Mouse (Mus musculus): Measurements from ENCODE around the gene Srgap3. TPM values are rescaled to one million over a fixed set of nuclear protein-coding genes. Genes with fewer than 3 reads are reported as not detected.
A peak's percentile ranks its signal among the peaks of the same experiment; 100 is the strongest.

Srgap3 gene
- polyA plus RNA-seq, 2 experiments, result 8.4 to 14.3 TPM

DNA sequence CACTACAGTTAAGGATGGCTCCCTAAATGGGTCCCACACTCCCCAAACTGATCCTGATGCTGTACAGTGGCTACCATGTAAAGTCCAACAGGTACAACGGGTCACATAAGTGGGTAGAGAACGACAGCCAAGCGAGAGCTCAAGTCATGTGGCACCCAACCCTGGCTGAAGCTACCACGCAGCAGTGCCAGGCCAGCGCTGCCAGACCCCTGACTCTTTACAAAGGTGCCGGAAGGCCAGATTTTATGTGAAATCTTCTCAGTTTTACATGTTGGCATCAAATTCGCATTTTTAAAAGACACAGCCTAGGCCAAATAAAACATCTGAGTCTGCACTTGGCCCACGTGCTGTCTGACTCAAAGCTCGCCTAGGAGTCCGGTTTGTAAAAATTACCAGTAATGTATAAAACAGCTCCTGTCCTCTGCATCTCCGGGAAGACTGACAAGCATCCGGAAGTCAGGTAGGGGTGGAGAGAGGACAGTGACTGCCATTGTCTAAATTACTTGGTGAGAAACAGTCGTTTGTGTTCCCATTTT lies 22.4 kb downstream of the Srgap3 start:
- no peak for TF ChIP-seq POLR2A (IDR thresholded peaks at IDR 0.05; ENCODE audit: borderline replicate concordance, extremely low read depth, insufficient read depth, insufficient read length)

DNA sequence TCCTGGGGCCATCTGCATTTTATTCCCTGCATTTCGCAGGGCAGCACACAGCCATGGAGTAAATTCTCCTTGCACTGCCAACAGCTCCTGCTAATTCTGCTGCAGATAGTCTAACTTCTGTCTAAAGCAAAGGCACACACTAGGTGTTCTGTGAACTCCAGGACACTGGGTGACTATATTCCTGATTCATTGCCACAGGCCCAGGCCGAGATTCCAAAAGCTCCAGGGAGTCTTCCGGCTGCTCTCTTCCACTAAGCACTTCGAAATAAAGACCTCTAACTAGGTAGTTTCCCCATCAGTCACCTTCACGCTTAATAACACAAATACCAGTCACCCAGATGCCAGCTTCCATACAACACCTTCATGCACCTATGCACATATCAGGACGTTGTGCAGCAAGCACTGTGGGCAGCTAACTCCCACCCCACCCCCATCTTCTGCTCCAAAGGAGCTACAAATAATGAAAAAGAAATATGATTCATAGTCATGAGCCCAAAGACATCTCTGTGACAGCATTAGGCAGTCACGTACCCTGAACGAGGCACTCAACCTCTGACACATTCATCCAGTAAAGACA lies 26.4 kb downstream of the Srgap3 start:
- no peak overlapping the region for H3K27ac ChIP-seq (replicated peaks; ENCODE audit: low read depth, low read length)
- no peak overlapping the region for H3K9ac ChIP-seq (ENCODE audit: low read depth, low read length, severe bottlenecking)
- ATAC-seq (ENCODE audit: low FRiP score, low read depth) (no peak), DNase-seq (ENCODE audit: low spot score) (no peak)
- H3K4me1 ChIP-seq (ENCODE audit: control insufficient read depth, insufficient read depth, low read length), result peaks cover 17% of the 10 kb centered on the region
- TF ChIP-seq POLR2A (IDR thresholded peaks at IDR 0.05; ENCODE audit: borderline replicate concordance, extremely low read depth, insufficient read depth, insufficient read length), result no peak
- no peaks in the 10 kb centered on the region for H3K9me3 ChIP-seq (ENCODE audit: control insufficient read depth, low read length)
- no peaks in the 10 kb centered on the region for H3K36me3 ChIP-seq (ENCODE audit: control insufficient read depth, insufficient read depth, low read length)
- H3K4me3 ChIP-seq (replicated peaks; ENCODE audit: low read length), result no peak overlapping the region
- no peaks in the 10 kb centered on the region for H3K27me3 ChIP-seq (ENCODE audit: control insufficient read depth, insufficient read depth, low read length)
- 74% methylated on average over 8 of the region's 8 CpGs for WGBS
- H3K4me2 ChIP-seq (replicated peaks; ENCODE audit: low read depth, low read length, severe bottlenecking), result no peak overlapping the region

More for the DNA sequence above, 22.4 kb downstream of the Srgap3 start:
- Histone ChIP-seq H3K27me3 (ENCODE audit: control insufficient read depth, insufficient read depth, low read length) (no peaks in the 10 kb centered on the region), H3K4me2 (replicated peaks; ENCODE audit: low read depth, low read length, severe bottlenecking) (peak overlapping the region; percentile 21; the same call in 1 of the 2 replicates), H3K27ac (replicated peaks; ENCODE audit: low read depth, low read length) (peak overlapping the region; percentile 82), H3K4me1 (ENCODE audit: control insufficient read depth, insufficient read depth, low read length) (peaks cover 24% of the 10 kb centered on the region), H3K36me3 (ENCODE audit: control insufficient read depth, insufficient read depth, low read length) (no peaks in the 10 kb centered on the region), H3K9ac (ENCODE audit: low read depth, low read length, severe bottlenecking) (no peak overlapping the region), H3K9me3 (ENCODE audit: control insufficient read depth, low read length) (no peaks in the 10 kb centered on the region), H3K4me3 (replicated peaks; ENCODE audit: low read length) (no peak overlapping the region)
- ATAC-seq (ENCODE audit: low FRiP score, low read depth) (peak; percentile 55; the same call in 1 of the 2 replicates), DNase-seq (ENCODE audit: low spot score) (peak; percentile 11)
- WGBS, result 54% methylated on average over 13 of the region's 13 CpGs

DNA sequence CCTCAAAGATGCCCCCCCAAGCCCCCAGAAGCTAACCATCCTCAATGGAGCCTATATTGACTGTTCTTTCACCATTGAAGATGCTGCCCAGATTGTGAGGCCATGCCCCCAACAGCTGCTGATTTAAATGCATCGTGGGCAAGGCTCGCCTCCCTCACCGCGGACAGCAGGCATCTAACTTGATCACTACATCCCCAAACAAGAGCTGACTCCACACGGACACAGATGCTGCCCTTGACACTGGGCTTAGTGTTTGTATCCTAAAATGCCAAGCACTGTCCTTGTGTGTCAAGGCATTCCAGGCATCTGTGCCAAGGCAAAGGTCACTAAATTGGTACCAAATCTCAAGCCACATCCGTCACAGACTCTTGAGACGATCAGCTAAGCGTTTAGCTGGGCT lies 29.3 kb downstream of the Srgap3 start:
- no peak for DNase-seq (ENCODE audit: low spot score)
- Histone ChIP-seq H3K4me2 (replicated peaks; ENCODE audit: low read depth, low read length, severe bottlenecking) (no peak overlapping the region), H3K4me1 (ENCODE audit: control insufficient read depth, insufficient read depth, low read length) (no peaks in the 10 kb centered on the region), H3K27ac (replicated peaks; ENCODE audit: low read depth, low read length) (no peak overlapping the region), H3K27me3 (ENCODE audit: control insufficient read depth, insufficient read depth, low read length) (no peaks in the 10 kb centered on the region), H3K9ac (ENCODE audit: low read depth, low read length, severe bottlenecking) (no peak overlapping the region), H3K36me3 (ENCODE audit: control insufficient read depth, insufficient read depth, low read length) (no peaks in the 10 kb centered on the region), H3K9me3 (ENCODE audit: control insufficient read depth, low read length) (no peaks in the 10 kb centered on the region), H3K4me3 (replicated peaks; ENCODE audit: low read length) (no peak overlapping the region)
- WGBS, result 93% methylated on average over 8 of the region's 8 CpGs
- no peak for ATAC-seq (ENCODE audit: low FRiP score, low read depth)
- TF ChIP-seq POLR2A (IDR thresholded peaks at IDR 0.05; ENCODE audit: borderline replicate concordance, extremely low read depth, insufficient read depth, insufficient read length), result no peak

DNA sequence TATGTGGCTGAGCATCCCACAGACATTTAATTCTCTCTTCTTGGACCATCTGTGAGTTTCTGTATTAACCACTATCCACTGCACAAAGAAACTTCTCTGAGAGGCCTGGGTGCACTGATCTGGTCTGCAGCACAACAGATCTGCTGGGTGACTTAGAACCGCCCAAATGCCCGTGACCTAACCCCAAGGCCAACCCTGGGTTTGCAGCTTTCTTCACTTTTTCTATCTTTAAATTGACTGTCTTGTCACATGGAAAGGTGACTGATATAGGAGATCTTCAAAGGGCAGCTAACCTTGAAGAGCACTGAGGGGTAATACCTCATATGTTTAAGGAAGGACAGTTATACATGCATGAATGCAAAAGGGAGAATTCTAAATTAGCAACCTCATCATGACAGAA lies 30.8 kb downstream of the Srgap3 start:
- 83% methylated on average over 2 of the region's 2 CpGs for WGBS
- no peak for ATAC-seq (ENCODE audit: low FRiP score, low read depth)

DNA sequence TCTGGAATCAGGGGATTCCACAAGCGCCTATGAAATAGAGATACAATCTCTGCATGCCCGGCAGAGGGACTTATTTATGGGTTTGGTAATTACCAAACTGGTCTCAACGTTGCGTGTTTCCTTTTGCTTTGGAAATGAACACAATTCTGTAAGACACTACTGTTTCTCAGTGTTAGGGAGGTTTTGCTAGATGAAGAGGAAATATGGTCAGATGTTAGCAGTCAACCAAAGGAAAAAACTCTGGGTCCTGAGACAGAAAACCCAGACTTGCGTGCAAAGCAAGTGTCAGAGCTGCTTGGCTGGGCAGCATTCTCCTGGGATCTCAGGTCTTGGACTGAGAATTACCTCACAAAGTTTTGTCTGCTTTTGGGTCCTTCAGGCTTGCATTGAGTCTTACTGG lies 34.5 kb downstream of the Srgap3 start:
- Histone ChIP-seq H3K27ac (replicated peaks; ENCODE audit: low read depth, low read length) (no peak overlapping the region), H3K4me2 (replicated peaks; ENCODE audit: low read depth, low read length, severe bottlenecking) (no peak overlapping the region), H3K9me3 (ENCODE audit: control insufficient read depth, low read length) (no peaks in the 10 kb centered on the region), H3K36me3 (ENCODE audit: control insufficient read depth, insufficient read depth, low read length) (no peaks in the 10 kb centered on the region), H3K27me3 (ENCODE audit: control insufficient read depth, insufficient read depth, low read length) (no peaks in the 10 kb centered on the region), H3K4me1 (ENCODE audit: control insufficient read depth, insufficient read depth, low read length) (no peaks in the 10 kb centered on the region; the same call in 1 of the 2 replicates), H3K4me3 (replicated peaks; ENCODE audit: low read length) (no peak overlapping the region), H3K9ac (ENCODE audit: low read depth, low read length, severe bottlenecking) (no peak overlapping the region)
- DNase-seq (ENCODE audit: low spot score), result no peak
- TF ChIP-seq POLR2A (IDR thresholded peaks at IDR 0.05; ENCODE audit: borderline replicate concordance, extremely low read depth, insufficient read depth, insufficient read length), result no peak
- ATAC-seq (ENCODE audit: low FRiP score, low read depth), result no peak
- WGBS, result 82% methylated on average over 5 of the region's 5 CpGs

More for the DNA sequence above, 30.8 kb downstream of the Srgap3 start:
- Histone ChIP-seq H3K4me2 (replicated peaks; ENCODE audit: low read depth, low read length, severe bottlenecking) (no peak overlapping the region), H3K9ac (ENCODE audit: low read depth, low read length, severe bottlenecking) (no peak overlapping the region), H3K9me3 (ENCODE audit: control insufficient read depth, low read length) (no peaks in the 10 kb centered on the region), H3K4me1 (ENCODE audit: control insufficient read depth, insufficient read depth, low read length) (no peaks in the 10 kb centered on the region), H3K36me3 (ENCODE audit: control insufficient read depth, insufficient read depth, low read length) (no peaks in the 10 kb centered on the region), H3K27me3 (ENCODE audit: control insufficient read depth, insufficient read depth, low read length) (no peaks in the 10 kb centered on the region), H3K27ac (replicated peaks; ENCODE audit: low read depth, low read length) (no peak overlapping the region), H3K4me3 (replicated peaks; ENCODE audit: low read length) (no peak overlapping the region)
- DNase-seq (ENCODE audit: low spot score), result no peak
- TF ChIP-seq POLR2A (IDR thresholded peaks at IDR 0.05; ENCODE audit: borderline replicate concordance, extremely low read depth, insufficient read depth, insufficient read length), result no peak
